Mouse (Mus musculus) midbrain, postnatal 0 days (tissue): ENCODE data around the gene Asap3. TPM values are rescaled to one million over a fixed set of nuclear protein-coding genes. Genes with fewer than 3 reads are reported as not detected.
A peak's percentile ranks its signal among the peaks of the same experiment; 100 is the strongest.

Experiments
- ATAC-seq: fragments of 200-750 bp; cut with Nextera tagmentation; 2 replicates; pipeline ENCODE4 v1.8.0; 2017; ENCODE audit warnings: moderate number of reproducible peaks, mild to moderate bottlenecking, moderate TSS enrichment, moderate library complexity; ENCODE audit not compliant: low FRiP score
- DNase-seq: peaks from one replicate; pipeline ENCODE4 v3.0.0-alpha.2; 2015; ENCODE audit warnings: low spot score
- H3K27ac ChIP-seq: fragments of 300-500 bp; sonication (generic); 2 replicates; pipeline ENCODE4 v1.5.1; 2014; ENCODE audit warnings: low read depth, mild to moderate bottlenecking, low read length, mixed read lengths
- H3K27me3 ChIP-seq: fragments of 300-500 bp; sonication (generic); 2 replicates; pipeline ENCODE4 v1.6.1; 2014; ENCODE audit warnings: low read length, control low read depth, mixed read lengths; ENCODE audit not compliant: insufficient read depth
- H3K36me3 ChIP-seq: fragments of 300-500 bp; sonication (generic); 2 replicates; pipeline ENCODE4 v1.6.1; 2014; ENCODE audit warnings: low read length, control low read depth, mixed read lengths; ENCODE audit not compliant: insufficient read depth
- H3K4me1 ChIP-seq: fragments of 300-500 bp; sonication (generic); 2 replicates; pipeline ENCODE4 v1.6.1; 2014; ENCODE audit warnings: mild to moderate bottlenecking, control low read depth, antibody characterized with exemption, low read length, mixed read lengths; ENCODE audit not compliant: insufficient read depth
- H3K4me2 ChIP-seq: fragments of 300-500 bp; sonication (generic); 2 replicates; pipeline ENCODE4 v1.6.1; 2014; ENCODE audit warnings: low read depth, mild to moderate bottlenecking, low read length, mixed read lengths; ENCODE audit not compliant: poor library complexity, severe bottlenecking
- H3K4me3 ChIP-seq: fragments of 300-500 bp; sonication (generic); 2 replicates; pipeline ENCODE4 v1.5.1; 2014; ENCODE audit warnings: low read depth, mild to moderate bottlenecking, low read length, moderate library complexity
- H3K9ac ChIP-seq: fragments of 300-500 bp; sonication (generic); replicated peaks from 2 replicates; pipeline ENCODE4 v1.6.1; 2014; ENCODE audit warnings: mild to moderate bottlenecking, low read length, moderate library complexity, mixed read lengths; ENCODE audit not compliant: poor library complexity, severe bottlenecking
- H3K9me3 ChIP-seq: fragments of 300-500 bp; sonication (generic); 2 replicates; pipeline ENCODE4 v1.6.1; 2016; ENCODE audit warnings: low read length, control low read depth
- CTCF ChIP-seq: IDR thresholded peaks from 2 replicates; pipeline ENCODE4 v1.5.1; 2016; ENCODE audit warnings: antibody characterized with exemption, mild to moderate bottlenecking
- WGBS: fragments of 180-500 bp; shearing (Covaris S2); extraction: QIAGEN DNeasy Blood & Tissue Kit; methylation state at CpG from one replicate; pipeline ENCODE4 v1.1.7; 2014; 5-methylcytosine and 5-hydroxymethylcytosine counted together
- polyA plus RNA-seq: library from polyadenylated mRNA; unstranded; fragments of >200 nt; fragmentation: Nextera tagmentation; extraction: Ambion mirVana; gene quantifications from 2 replicates; pipeline ENCODE4 v1.2.1, GENCODE M21; 2015
- total RNA-seq: library from RNA; depleted of rRNA; stranded (reverse); fragments of >200 nt; gene quantifications from 2 replicates; pipeline ENCODE4 v1.2.3, GENCODE M21; 2014

The Asap3 gene
- total and polyA plus RNA-seq, 2 experiments from 2014 or later, result 3.7 to 7.6 TPM

GRCm38 (mm10) chr4:136220133-136220775 is 14.1 kb downstream of the Asap3 start:
- H3K27ac ChIP-seq, result no peak overlapping the region
- WGBS, result 19% methylated on average over 15 of the region's 17 CpGs
- no peak for DNase-seq

GRCm38 (mm10) chr4:136223549-136224239 is 17.5 kb downstream of the Asap3 start:
- H3K27ac ChIP-seq, result peak overlapping the region; percentile 72

More at GRCm38 (mm10) chr4:136220133-136220775, 14.1 kb downstream of the Asap3 start:
- Histone ChIP-seq H3K9me3 (no peaks in the 10 kb centered on the region), H3K27me3 (no peaks in the 10 kb centered on the region; the same call in 1 of the 2 replicates), H3K9ac (no peak overlapping the region), H3K36me3 (no peaks in the 10 kb centered on the region), H3K4me3 (no peak overlapping the region), H3K4me2 (no peak overlapping the region), H3K4me1 (peaks cover 9% of the 10 kb centered on the region)
- no peak for TF ChIP-seq CTCF
- ATAC-seq, result no peak

GRCm38 (mm10) chr4:136224240-136224559 is 18.0 kb downstream of the Asap3 start:
- Histone ChIP-seq H3K27ac (peak overlapping the region; percentile 72), H3K9ac (no peak overlapping the region), H3K4me2 (no peak overlapping the region), H3K4me3 (no peak overlapping the region), H3K36me3 (no peaks in the 10 kb centered on the region), H3K27me3 (no peaks in the 10 kb centered on the region; the same call in 1 of the 2 replicates), H3K9me3 (no peaks in the 10 kb centered on the region), H3K4me1 (peaks cover 9% of the 10 kb centered on the region)
- 41% methylated on average over 5 of the region's 5 CpGs for WGBS
- ATAC-seq, result peak; percentile 44; the same call in 1 of the 2 replicates
- TF ChIP-seq CTCF, result no peak
- DNase-seq, result no peak

More at GRCm38 (mm10) chr4:136223549-136224239, 17.5 kb downstream of the Asap3 start:
- Histone ChIP-seq H3K4me2 (no peak overlapping the region), H3K9me3 (no peaks in the 10 kb centered on the region), H3K36me3 (no peaks in the 10 kb centered on the region), H3K27me3 (no peaks in the 10 kb centered on the region; the same call in 1 of the 2 replicates), H3K9ac (0 out of 2 replicates have a peak overlapping the region, but pooled peaks have one; percentile 8), H3K4me1 (peaks cover 9% of the 10 kb centered on the region), H3K4me3 (no peak overlapping the region)
- peak; percentile 83 for DNase-seq
- peak; percentile 84 for ATAC-seq
- TF ChIP-seq CTCF, result peak; percentile 57
- 49% methylated on average over 13 of the region's 13 CpGs for WGBS

GRCm38 (mm10) chr4:136224677-136225460 is 18.7 kb downstream of the Asap3 start:
- 85% methylated on average over 23 of the region's 23 CpGs for WGBS
- TF ChIP-seq CTCF, result no peak

GRCm38 (mm10) chr4:136227408-136227807 is 21.2 kb downstream of the Asap3 start:
- no peak overlapping the region for H3K4me2 ChIP-seq
- ATAC-seq, result no peak

More at GRCm38 (mm10) chr4:136224677-136225460, 18.7 kb downstream of the Asap3 start:
- Histone ChIP-seq H3K27ac (peak overlapping the region; percentile 8), H3K4me3 (no peak overlapping the region), H3K4me2 (no peak overlapping the region), H3K4me1 (peaks cover 9% of the 10 kb centered on the region), H3K36me3 (no peaks in the 10 kb centered on the region), H3K9ac (no peak overlapping the region), H3K27me3 (no peaks in the 10 kb centered on the region; the same call in 1 of the 2 replicates), H3K9me3 (no peaks in the 10 kb centered on the region)
- DNase-seq (no peak), ATAC-seq (no peak)

More at GRCm38 (mm10) chr4:136227408-136227807, 21.2 kb downstream of the Asap3 start:
- Histone ChIP-seq H3K27ac (no peak overlapping the region), H3K36me3 (no peaks in the 10 kb centered on the region), H3K27me3 (no peaks in the 10 kb centered on the region), H3K9ac (no peak overlapping the region), H3K9me3 (no peaks in the 10 kb centered on the region), H3K4me1 (peaks cover 9% of the 10 kb centered on the region), H3K4me3 (no peak overlapping the region)
- DNase-seq, result no peak
- 75% methylated on average over 7 of the region's 7 CpGs for WGBS
- TF ChIP-seq CTCF, result no peak
